Mouse (Mus musculus): ENCODE data around the gene Olfr159. TPM values are rescaled to one million over a fixed set of nuclear protein-coding genes. Genes with fewer than 3 reads are reported as not detected.
"Not testable (repeated sequence)": the region's sequence is repeated elsewhere in the genome, so short reads cannot be mapped to it uniquely, and the experiment has no call there.

Gene Olfr159
- not detected in 2 replicates for polyA plus RNA-seq (2012; rRNA removed)

- Histone ChIP-seq H3K4me3 (ENCODE audit: control insufficient read depth, low read depth, low read length) (no peak within 1 kb of the TSS), H3K27me3 (ENCODE audit: control insufficient read depth, insufficient read depth, low read length) (no peaks in the 10 kb centered on the region), H3K36me3 (ENCODE audit: control insufficient read depth, insufficient read depth, low read length) (no peaks in the 10 kb centered on the region), H3K4me1 (ENCODE audit: control insufficient read depth, insufficient read depth, low read length) (no peaks in the 10 kb centered on the region), H3K27ac (ENCODE audit: control insufficient read depth, insufficient read depth, low read depth, low read length) (no peak within 1 kb of the TSS)
- no peak for TF ChIP-seq POLR2A (IDR thresholded peaks at IDR 0.05; ENCODE audit: control insufficient read depth, low read depth, low read length)
- no peak for TF ChIP-seq CTCF (IDR thresholded peaks at IDR 0.05; ENCODE audit: control insufficient read depth, insufficient read depth, insufficient replicate concordance, low read depth, low read length)
These were observed at the start of gene Olfr159 for GRCm38 (mm10) chr4:43770909-43771308. Gene Olfr159 (minus strand): TSS chr4:43771009.

DNA sequence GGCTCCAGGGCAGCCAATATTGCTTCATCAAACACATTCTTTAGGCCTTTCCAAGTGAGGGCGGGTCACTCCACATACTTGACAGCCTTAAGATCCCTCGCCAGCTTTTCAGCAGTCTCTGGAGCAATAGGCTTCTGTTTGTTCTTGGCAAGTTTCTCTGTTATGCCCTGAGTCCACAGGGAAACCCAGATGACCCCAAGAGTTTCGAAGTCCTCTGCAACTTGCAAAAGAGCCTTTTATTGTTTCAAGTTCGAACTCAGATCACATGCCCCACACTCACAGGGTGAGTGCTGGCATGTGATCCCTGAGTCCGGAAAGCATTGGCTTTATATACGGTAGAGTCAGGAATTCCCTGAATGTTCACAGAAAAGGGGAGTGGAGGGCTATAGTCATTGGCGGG, 28.1 kb upstream of the Olfr159 start:
- TF ChIP-seq CTCF (IDR thresholded peaks at IDR 0.05; ENCODE audit: control insufficient read depth, insufficient read depth, insufficient replicate concordance, low read depth, low read length) (no peak), POLR2A (IDR thresholded peaks at IDR 0.05; ENCODE audit: control insufficient read depth, low read depth, low read length) (no peak)
- Histone ChIP-seq H3K4me3 (ENCODE audit: control insufficient read depth, low read depth, low read length) (no peak overlapping the region), H3K4me1 (ENCODE audit: control insufficient read depth, insufficient read depth, low read length) (no peaks in the 10 kb centered on the region), H3K27me3 (ENCODE audit: control insufficient read depth, insufficient read depth, low read length) (no peaks in the 10 kb centered on the region), H3K27ac (ENCODE audit: control insufficient read depth, insufficient read depth, low read depth, low read length) (no peak overlapping the region), H3K36me3 (ENCODE audit: control insufficient read depth, insufficient read depth, low read length) (no peaks in the 10 kb centered on the region)

GRCm38 (mm10) chr4:43795844-43796243, 25.0 kb upstream of the Olfr159 start:
- H3K27ac ChIP-seq (ENCODE audit: control insufficient read depth, insufficient read depth, low read depth, low read length); H3K36me3 ChIP-seq (ENCODE audit: control insufficient read depth, insufficient read depth, low read length); H3K4me3 ChIP-seq (ENCODE audit: control insufficient read depth, low read depth, low read length); H3K27me3 ChIP-seq (ENCODE audit: control insufficient read depth, insufficient read depth, low read length); H3K4me1 ChIP-seq (ENCODE audit: control insufficient read depth, insufficient read depth, low read length): not testable (repeated sequence)

GRCm38 (mm10) chr4:43795296-43795695, 24.5 kb upstream of the Olfr159 start:
- no peaks in the 10 kb centered on the region for H3K4me1 ChIP-seq (ENCODE audit: control insufficient read depth, insufficient read depth, low read length)
- TF ChIP-seq CTCF (IDR thresholded peaks at IDR 0.05; ENCODE audit: control insufficient read depth, insufficient read depth, insufficient replicate concordance, low read depth, low read length) (no peak), POLR2A (IDR thresholded peaks at IDR 0.05; ENCODE audit: control insufficient read depth, low read depth, low read length) (no peak)
- no peaks in the 10 kb centered on the region for H3K36me3 ChIP-seq (ENCODE audit: control insufficient read depth, insufficient read depth, low read length)
- no peaks in the 10 kb centered on the region for H3K27me3 ChIP-seq (ENCODE audit: control insufficient read depth, insufficient read depth, low read length)
- no peak overlapping the region for H3K27ac ChIP-seq (ENCODE audit: control insufficient read depth, insufficient read depth, low read depth, low read length)
- H3K4me3 ChIP-seq (ENCODE audit: control insufficient read depth, low read depth, low read length) = no peak overlapping the region

- Histone ChIP-seq H3K4me1 (ENCODE audit: control insufficient read depth, insufficient read depth, low read length) (no peaks in the 10 kb centered on the region), H3K36me3 (ENCODE audit: control insufficient read depth, insufficient read depth, low read length) (no peaks in the 10 kb centered on the region), H3K27ac (ENCODE audit: control insufficient read depth, insufficient read depth, low read depth, low read length) (no peak overlapping the region), H3K4me3 (ENCODE audit: control insufficient read depth, low read depth, low read length) (no peak overlapping the region), H3K27me3 (ENCODE audit: control insufficient read depth, insufficient read depth, low read length) (no peaks in the 10 kb centered on the region)
- no peak for TF ChIP-seq CTCF (IDR thresholded peaks at IDR 0.05; ENCODE audit: control insufficient read depth, insufficient read depth, insufficient replicate concordance, low read depth, low read length)
- no peak for TF ChIP-seq POLR2A (IDR thresholded peaks at IDR 0.05; ENCODE audit: control insufficient read depth, low read depth, low read length)
These were observed 1.5 kb upstream of the Olfr159 start for GRCm38 (mm10) chr4:43772304-43772703.

GRCm38 (mm10) chr4:43771626-43772025, 817 bp upstream of the Olfr159 start:
- TF ChIP-seq POLR2A (IDR thresholded peaks at IDR 0.05; ENCODE audit: control insufficient read depth, low read depth, low read length) (no peak), CTCF (IDR thresholded peaks at IDR 0.05; ENCODE audit: control insufficient read depth, insufficient read depth, insufficient replicate concordance, low read depth, low read length) (no peak)
- Histone ChIP-seq H3K27ac (ENCODE audit: control insufficient read depth, insufficient read depth, low read depth, low read length) (no peak overlapping the region), H3K27me3 (ENCODE audit: control insufficient read depth, insufficient read depth, low read length) (no peaks in the 10 kb centered on the region), H3K4me3 (ENCODE audit: control insufficient read depth, low read depth, low read length) (no peak overlapping the region), H3K4me1 (ENCODE audit: control insufficient read depth, insufficient read depth, low read length) (no peaks in the 10 kb centered on the region), H3K36me3 (ENCODE audit: control insufficient read depth, insufficient read depth, low read length) (no peaks in the 10 kb centered on the region)

GRCm38 (mm10) chr4:43769374-43769773, 1.4 kb downstream of the Olfr159 start:
- no peaks in the 10 kb centered on the region for H3K36me3 ChIP-seq (ENCODE audit: control insufficient read depth, insufficient read depth, low read length)
- TF ChIP-seq CTCF (IDR thresholded peaks at IDR 0.05; ENCODE audit: control insufficient read depth, insufficient read depth, insufficient replicate concordance, low read depth, low read length) = no peak
- TF ChIP-seq POLR2A (IDR thresholded peaks at IDR 0.05; ENCODE audit: control insufficient read depth, low read depth, low read length) = no peak
- H3K27ac ChIP-seq (ENCODE audit: control insufficient read depth, insufficient read depth, low read depth, low read length) = no peak overlapping the region

GRCm38 (mm10) chr4:43768341-43768740, 2.5 kb downstream of the Olfr159 start:
- H3K27ac ChIP-seq (ENCODE audit: control insufficient read depth, insufficient read depth, low read depth, low read length) = no peak overlapping the region
- H3K4me1 ChIP-seq (ENCODE audit: control insufficient read depth, insufficient read depth, low read length) = no peaks in the 10 kb centered on the region
- no peaks in the 10 kb centered on the region for H3K36me3 ChIP-seq (ENCODE audit: control insufficient read depth, insufficient read depth, low read length)
- TF ChIP-seq CTCF (IDR thresholded peaks at IDR 0.05; ENCODE audit: control insufficient read depth, insufficient read depth, insufficient replicate concordance, low read depth, low read length) (no peak), POLR2A (IDR thresholded peaks at IDR 0.05; ENCODE audit: control insufficient read depth, low read depth, low read length) (no peak)
- no peak overlapping the region for H3K4me3 ChIP-seq (ENCODE audit: control insufficient read depth, low read depth, low read length)
- no peaks in the 10 kb centered on the region for H3K27me3 ChIP-seq (ENCODE audit: control insufficient read depth, insufficient read depth, low read length)

More at GRCm38 (mm10) chr4:43769374-43769773, 1.4 kb downstream of the Olfr159 start:
- Histone ChIP-seq H3K4me3 (ENCODE audit: control insufficient read depth, low read depth, low read length) (no peak overlapping the region), H3K27me3 (ENCODE audit: control insufficient read depth, insufficient read depth, low read length) (no peaks in the 10 kb centered on the region), H3K4me1 (ENCODE audit: control insufficient read depth, insufficient read depth, low read length) (no peaks in the 10 kb centered on the region)
